Mouse (Mus musculus) gastrocnemius, postnatal 25 days (tissue): ENCODE data around the gene Cfap100. TPM values are rescaled to one million over a fixed set of nuclear protein-coding genes. Genes with fewer than 3 reads are reported as not detected.

Experiments
- DNase-seq: peaks from one replicate; pipeline ENCODE4 v3.0.0; 2022
- long read RNA-seq, 2 experiments: library from polyadenylated mRNA; stranded (forward); transcript quantifications; one replicate each; pipeline ENCODE4 v2.0.0; 2021
- total RNA-seq, 2 experiments: library from RNA; stranded (reverse); gene quantifications; 1 replicate in 1 of 2; 2 replicates in 1 of 2; pipeline ENCODE4 v1.2.3; 2021

Cfap100 gene
- total RNA-seq = 1 to 10 TPM; 1.0 to 1.1 TPM
- long read RNA-seq, experiment 1 = 0 reads
- long read RNA-seq, experiment 2 = 0 reads

DNA sequence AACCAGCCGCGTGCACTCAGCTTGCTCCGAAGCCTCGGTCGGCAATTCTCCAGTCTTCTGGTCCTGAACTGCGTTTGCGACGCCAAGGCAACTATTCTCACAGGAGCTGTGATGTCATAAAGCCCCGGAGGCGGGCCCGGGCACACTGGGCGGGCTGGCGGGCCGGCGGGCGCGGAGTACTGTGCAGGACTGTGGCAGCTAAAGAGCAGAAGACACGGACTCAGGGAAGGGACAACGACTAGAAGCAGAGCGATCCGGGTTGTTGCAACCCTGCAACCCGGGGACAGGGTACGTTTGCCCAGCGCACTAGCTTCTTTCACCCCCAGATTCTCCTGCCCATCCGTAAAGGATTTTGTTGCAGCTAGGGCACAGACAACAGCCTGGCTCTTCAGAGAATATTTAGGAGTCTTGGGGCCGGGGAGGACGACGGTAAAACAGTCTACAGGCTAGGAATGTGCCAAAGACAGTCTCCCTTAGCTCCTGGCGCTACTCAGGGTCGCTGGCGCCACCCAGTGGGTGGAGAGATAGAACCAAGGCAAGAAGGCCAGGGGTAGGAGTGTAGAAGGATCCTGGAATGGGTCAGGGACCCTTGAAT, at the start of gene Cfap100:
TSS of gene Cfap100 (minus strand) at position 418 of the 595 bp plus-strand sequence.
- DNase-seq = peak; percentile 76

DNA sequence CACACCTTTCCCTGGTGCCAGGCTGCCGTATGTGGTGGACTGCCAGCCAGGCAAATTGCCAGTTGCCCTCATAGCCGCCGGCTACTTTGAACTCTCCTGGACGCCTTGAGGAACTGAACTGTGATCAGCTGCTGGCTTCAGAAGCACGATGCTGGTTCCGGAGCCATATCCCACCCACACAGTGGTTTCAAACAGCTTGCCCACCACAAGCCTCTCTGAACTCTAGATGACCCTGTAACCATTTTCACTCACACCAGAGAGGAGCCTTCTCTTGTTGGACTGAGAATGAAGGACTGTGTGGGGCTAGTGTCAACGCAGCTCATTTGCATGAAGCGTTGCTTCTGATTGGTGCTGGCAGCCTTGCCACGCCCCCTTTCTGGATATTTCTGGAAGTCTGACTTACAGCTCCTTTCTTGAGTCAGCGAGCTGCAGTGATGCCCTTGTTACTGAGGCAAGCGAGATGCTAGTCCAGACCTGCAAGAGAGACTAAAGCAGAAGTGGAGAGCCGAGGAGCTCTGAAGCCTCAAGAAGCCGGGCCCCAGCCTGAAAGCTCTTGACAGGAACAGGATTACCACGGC, 48.4 kb upstream of the Cfap100 start:
- peak; percentile 80 for DNase-seq

DNA sequence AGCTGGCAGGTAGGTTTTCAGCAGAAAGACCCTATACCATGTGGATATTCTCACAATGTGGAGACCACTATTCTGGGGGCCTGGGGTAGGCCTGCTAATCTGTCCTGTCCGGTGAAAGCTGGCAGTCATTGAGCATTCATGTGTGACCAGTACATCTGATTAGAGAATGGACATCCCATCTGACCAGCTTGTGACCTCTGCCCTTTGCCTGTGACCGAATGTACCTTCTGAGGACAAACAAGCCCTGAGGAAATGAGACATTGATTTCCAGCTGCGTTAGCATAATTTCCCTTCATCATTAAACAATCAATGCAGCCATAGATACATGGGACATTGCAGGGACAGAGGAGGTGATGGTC, 47.2 kb upstream of the Cfap100 start:
- no peak for DNase-seq

DNA sequence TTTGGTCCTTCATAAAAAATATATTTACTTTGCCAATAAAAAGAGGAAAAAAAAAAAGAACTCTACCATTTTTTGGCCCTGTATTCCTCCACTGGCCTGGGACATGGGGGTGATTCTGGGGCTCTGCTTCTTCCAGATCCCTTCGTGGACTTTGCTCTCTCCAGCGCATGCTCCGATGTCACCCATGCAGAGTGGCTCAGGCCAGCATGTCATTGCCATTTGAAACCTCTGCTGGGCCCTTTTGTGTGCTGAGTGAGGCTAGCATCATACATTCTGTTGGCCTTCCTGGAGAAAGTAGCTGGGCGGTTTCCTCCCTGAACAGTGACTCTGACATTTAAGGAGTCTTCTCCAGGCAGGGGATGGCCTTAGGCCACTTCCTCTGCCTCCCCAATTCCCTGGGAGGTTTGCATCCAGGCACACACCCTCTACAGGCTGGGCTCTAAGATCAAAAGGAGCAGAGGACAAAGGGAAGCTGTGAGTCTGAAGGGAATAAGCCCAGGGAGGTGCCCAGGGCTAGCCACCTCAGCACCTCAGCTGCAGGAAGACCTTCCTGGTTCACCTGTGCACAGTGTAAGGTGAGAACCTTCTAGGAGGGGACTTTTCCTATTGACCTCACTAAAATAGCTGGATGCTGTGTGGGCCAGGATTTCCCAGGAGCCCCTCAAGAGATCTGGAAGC, 46.7 kb upstream of the Cfap100 start:
- no peak for DNase-seq

DNA sequence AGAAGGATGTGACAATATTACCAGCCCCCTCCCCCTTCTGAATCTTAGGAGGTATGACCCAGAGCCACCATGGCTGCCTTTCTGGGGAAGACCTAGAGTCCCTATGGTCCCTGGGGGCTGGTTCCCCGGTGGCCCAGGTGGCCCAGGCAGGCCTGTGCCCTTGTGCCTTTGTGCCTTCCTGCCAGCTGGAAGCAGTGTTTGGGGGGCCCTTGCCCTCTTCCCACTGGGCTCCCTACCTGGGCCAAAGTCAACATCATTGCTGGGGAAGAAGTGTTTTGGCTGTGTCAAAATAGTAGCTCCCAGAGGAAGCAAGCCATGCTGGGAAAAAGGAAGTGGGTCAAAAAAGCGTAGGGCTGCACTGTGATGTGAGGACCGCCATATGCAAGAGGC, 45.8 kb upstream of the Cfap100 start:
- DNase-seq = no peak

DNA sequence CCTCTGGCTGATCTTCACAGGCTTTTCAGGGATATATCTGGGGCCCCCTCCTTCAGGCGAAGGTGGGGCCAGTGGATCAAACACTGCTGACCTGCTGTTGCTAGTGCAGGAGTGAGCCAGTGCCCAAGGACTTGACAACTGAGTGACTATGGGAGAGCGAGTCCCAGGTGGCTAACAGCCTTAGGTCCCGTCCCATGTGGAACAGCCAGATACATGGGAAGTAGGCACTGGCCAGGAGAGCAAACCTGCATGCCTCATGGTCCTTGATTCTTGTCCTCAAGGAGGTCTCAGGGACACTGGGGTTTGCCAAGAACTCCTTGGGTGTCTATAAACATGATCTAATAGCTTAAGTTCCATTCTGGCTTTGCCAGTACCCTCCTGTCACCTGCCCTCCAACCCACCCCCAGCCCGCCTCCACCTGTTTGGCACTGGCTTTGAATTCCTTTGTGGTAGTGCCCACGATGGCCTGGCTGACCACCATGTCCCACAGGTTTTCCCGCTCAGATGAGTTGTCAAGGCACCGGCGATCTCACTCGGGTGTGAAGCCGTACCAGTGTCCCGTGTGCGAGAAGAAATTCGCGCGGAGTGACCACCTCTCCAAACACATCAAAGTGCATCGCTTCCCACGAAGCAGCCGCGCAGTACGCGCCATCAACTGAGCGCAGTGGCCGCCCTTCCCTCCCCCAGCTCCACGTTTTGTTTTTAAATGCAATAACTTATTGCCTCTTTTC, 45.2 kb upstream of the Cfap100 start:
- DNase-seq = no peak

DNA sequence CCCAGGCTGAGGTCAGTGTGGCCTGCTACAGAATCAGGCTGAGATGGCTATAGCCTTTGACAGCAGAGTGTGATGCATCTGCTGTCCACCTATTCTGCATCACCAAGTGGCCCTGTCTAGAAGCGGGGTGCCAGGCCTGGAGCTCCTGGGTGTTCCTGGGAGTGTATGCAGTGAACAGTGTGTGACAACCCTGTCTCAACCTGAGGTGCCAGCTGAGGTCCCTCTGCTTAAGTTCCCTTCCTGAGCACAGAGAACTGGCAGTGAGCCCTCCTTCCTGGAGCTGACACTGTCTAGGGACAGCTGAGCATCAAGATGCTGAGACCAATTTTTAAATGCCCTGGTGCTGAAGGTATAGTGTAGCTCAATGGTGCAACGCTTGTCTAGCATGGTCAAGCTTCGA, 44.1 kb upstream of the Cfap100 start:
- peak; percentile 70 for DNase-seq

DNA sequence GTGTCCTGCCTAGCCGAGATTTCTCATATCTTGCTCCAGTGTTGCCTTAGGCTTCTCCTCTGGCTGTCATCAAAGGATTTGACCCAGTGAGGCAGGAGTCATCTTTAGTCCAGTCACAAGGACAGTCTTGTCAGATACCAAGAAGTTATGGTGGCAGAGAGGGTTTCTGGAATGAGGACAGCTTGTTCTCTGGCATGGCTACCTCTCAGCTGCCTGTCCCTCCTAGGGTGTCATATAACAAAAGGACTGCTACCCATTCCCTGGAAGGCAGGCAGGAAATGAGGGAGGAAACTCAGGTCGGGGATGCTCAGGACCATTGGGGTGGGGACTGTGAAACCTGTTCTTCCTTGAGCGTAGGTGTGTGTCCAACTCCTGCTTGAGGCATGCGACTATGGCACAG, 43.5 kb upstream of the Cfap100 start:
- peak; percentile 73 for DNase-seq

DNA sequence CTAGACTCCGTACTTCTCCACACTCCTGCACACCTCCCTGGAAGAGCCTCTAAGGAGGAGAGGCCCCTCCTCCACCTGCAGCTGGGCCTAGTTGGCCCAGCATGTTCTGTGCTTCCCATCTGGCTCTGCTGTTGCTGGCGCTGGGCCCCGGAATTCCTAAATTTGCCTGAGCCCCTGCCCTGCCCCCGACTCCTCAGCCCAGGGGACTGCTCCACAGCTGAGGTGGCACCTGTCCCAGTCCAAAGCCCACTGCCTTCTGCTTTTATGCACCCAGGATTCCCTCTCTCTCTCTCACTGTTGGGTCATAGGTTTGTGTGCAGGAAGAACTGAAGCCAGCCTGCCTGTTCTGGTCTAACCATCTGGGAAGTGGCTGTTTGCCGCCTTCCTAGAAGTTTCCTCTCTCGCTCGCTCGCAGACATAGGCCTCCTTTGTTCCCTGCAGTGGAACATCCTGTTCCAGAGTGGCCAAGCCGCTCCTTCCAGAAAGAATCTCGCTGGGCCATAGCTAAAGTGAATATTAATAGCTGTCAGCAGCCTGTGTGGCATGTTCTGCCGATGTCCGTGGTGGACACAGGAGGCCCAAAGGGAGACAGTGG, 42.4 kb upstream of the Cfap100 start:
- peak; percentile 86 for DNase-seq

DNA sequence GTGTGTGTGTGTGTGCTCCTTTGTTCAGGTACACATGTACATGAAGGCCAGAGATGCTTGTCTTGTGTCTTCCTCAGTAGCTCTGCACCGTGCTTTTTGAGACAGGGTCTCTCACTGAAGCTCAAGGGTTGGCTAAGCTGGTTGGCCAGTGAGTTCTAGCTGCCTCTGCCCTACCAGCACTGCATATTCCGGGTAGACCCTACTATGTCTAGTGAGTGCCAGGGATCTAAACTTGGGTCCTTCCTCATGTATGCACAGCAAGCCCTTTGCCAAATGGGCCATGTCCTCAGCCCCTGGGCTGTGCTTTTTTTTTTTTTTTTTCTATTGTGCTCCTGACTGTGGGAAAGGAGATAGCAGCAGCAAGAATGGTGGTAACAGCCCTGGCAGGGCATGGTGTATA, 41.7 kb upstream of the Cfap100 start:
- DNase-seq = no peak

DNA sequence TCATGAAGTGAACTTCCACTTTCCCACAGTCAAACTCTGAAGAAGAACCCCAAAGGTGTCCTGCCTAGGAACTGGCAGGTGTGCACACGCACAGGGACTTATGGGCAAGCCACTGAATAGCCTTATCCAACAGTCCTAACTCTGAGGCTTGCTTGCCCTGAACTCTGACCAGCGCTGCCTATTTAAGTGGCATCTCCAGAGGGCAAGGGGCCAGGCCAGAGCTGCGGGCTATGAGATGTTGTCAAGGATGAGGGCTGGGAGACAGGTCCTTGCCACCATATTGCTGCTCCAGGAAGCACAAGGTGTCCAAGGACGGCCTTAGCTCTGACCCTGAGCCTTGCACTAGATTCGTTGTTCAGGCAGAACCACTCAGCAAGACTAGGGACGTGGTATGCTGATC, 40.4 kb upstream of the Cfap100 start:
- no peak for DNase-seq

DNA sequence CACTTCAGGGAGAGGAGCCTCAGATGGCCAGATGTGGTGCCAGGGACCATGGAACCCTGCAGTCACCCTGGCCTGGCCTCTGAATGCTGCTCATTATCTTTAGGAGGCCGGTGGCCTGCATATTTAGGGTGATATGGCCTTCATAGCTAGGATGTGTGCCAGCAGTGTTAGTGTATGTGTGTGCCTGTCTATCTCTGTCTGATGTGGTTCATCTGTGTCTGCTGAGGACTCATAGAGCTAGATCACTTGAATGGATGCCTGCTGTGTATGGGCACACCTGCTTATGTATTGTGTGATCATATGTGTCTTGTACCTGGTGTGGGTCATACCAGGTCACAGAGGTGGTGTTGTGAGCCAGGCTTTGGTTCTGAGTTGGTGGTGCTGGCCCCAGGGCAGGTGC, 39.6 kb upstream of the Cfap100 start:
- DNase-seq = no peak

DNA sequence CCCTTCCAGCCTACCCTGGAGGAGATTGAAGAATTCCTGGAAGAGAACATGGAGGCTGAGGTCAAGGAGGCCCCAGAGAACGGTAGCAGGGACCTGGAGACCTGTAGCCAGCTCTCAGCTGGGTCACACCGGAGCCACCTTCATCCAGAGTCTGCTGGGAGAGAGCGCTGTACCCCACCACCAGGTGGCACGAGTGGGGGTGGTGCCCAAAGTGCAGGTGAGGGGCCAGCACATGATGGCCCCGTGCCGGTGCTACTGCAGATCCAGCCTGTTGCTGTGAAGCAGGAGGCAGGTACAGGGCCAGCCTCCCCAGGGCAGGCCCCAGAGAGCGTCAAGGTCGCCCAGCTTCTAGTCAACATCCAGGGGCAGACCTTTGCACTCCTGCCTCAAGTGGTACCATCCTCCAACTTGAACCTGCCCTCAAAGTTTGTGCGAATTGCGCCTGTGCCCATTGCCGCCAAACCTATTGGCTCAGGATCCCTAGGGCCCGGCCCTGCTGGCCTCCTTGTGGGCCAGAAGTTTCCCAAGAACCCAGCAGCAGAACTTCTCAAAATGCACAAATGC, 38.3 kb upstream of the Cfap100 start:
- no peak for DNase-seq

DNA sequence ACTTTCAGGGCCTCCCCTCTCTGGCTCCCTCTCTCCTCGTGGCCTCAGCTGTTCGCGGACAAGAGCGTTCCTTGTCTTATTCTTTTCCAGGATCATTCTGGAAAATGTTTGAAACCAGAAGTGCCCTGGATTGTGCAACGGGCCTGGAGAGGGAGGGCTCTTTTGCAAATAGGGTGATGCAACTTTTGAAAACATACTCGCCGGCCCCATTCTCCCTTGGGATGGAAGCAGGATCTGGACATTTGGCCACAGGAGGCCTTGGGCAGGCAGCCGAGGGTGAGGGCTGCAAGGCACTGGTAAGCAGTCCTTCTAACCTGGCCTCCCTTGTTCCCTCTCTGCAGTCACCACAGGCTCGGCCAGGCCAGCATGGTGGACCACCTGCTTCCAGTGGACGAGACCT, 37.5 kb upstream of the Cfap100 start:
- DNase-seq = peak; percentile 77

DNA sequence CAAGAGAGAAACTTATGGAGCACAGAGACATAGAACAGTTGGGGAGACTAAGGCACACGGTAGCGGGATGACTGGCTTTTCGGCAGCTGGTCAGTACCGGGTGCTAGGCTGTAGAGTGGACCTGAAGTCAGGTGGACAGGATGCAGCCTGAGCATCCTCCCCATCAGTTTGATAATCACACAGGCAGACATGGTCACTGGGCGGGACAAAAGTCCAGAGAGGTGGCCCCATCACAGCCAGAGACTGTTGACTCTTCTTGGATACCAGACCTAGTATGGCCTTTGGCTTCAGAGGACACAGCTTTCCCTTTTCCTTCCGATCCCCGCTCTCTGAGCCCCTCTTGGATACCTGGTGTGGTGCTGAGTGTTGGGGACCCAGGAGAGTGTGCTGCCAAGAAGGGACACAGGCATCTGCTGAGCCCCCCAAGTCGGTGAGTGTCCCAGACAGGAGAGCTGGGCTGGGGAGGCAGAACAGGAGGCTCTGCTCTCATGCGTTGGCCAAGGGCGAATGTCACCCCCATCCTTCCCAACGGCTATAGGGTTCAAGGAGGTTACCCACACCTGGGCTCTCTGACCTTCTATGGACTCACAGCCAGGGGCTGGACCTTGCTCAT, 36.5 kb upstream of the Cfap100 start:
- no peak for DNase-seq

DNA sequence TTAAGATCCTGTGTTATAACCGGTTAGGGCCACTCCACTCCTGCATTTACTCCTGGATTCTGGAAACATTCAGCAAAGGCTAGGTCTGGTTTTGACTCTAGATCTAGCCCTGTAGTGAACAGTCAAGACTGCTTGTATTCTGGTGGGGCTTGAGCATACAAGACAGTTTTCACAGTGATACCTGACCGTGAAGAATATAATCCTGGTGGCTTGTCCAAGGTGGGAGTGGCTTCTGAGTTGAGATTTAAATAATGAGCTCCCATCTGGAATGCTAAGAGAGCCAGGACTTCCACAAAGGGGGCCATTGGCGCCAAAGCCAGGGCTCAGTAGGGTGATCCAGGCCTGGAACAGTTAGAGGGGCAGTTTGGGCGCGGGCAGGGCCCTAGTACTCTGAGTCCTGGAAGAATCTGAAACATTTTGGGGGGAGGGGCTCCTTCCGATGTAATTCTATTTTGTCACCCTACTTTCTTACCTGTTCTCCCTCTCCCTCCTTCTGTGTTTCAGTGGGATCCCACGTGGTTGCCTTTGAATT, 35.4 kb upstream of the Cfap100 start:
- DNase-seq = no peak

DNA sequence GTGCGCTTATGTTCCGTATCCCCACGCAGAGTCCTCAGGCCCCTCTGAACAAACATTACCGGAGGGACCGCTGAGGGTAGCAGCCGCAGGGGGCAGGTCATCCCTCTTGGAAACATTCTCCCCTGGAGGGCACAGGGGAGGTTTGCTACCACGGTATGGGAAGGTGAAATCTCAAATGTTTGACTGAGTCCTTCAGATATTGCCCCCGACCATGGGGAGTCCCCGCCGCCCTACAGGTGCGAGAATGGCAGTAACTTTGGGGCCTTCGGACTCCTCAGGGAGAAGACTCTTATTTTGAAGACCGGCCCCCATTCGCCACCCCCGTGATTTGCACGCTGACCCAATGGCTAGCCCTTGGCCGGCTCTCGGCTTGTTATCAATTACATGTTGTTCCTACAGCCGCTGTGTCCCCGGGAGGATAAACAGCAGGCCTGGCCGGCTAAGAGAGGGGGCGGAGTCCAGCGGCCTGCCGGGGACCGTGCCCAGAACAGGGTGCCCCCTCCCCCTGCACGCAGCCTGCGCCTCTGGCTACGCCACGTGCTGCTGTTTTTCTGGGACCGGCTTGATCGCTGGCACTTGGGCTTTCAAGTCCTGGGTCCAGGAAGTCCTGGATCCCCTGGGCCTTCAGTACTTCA, 34.7 kb upstream of the Cfap100 start:
- DNase-seq = peak; percentile 99

DNA sequence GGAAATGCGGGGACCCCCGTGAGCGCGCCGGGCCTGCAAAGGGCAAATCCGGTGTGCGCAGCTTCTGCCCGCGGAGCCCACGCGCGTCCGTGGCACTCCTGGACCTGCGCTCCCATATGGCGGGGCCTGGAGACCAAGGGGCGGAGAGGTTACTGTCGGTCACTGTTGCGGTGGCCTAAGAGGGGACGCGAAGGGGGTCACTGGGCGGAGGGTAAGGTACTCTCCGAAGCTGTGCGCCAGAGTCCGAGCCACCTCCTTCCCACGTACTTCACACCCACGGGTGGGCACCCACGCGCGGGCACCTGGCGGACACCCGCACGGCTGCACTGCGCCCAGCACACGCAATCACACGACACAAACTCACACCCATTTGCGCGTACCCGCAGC, 34.2 kb upstream of the Cfap100 start:
- no peak for DNase-seq

DNA sequence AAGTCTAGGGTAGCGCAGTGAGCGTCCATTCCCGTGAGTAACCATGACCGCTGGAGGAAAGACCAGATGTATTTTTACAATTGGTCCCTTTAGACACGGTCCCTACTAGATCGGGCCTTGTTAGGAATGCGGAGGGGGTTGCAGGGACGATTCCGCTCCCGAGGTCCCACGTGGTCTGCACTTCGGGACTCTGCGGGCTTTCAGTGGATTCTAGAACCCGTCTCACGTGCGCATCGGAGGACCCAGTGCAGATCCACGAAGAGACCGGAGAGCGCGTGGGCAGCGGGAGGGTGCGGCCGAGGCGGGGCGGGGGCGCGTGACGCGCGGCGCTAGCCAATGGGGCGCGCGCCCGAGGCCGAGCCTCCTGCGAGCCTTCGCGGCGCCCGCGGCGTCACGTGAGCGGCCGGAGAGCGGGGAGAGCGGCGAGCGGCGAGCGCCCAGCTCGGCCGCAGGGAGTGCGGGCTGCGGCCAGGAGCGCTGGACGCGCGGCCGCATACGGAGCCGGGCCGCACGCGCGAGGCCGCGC, 33.6 kb upstream of the Cfap100 start, which contains the start of gene Klf15:
TSS of gene Klf15 (plus strand) at position 396 of the 526 bp plus-strand sequence.
- peak; percentile 89 for DNase-seq

DNA sequence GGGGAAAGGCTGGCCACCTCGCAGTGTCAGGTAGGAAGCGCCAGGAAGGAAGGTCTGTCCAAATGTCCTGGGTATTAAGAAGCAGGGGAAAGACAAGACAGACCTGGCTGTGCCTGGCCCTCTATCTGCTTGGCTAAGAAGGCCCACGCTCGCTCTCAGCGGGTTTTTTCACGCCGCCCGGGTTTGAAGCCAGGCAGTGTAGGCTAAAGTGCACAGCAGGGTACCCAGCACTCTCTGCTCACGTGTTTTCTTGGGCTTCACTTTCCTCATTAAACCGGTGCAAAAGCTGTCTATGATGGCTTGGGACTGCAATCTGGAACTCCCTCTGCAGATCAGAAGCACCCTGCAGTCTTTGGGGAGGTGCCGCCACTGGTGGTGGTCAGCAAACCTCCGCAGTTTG, 33.2 kb upstream of the Cfap100 start:
- peak; percentile 9 for DNase-seq

DNA sequence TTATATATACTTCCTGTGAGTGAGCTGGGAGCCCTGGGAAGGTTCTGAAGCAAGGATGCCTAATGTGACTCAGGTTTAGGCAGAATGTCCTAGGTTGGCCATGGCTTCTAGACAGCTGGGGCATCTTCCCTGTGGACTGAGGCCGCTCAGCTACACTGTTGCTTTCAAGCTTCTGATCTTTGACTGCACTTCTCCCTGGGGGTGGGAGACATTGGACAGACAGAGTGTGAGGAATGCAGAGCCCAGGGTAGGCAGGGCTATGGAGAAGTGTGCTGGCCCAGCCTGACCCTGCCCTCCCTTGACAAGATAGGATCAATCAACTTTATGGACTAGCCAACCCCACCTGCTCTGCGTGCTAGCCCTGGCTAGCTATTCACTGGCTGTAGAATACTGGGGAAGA, 32.6 kb upstream of the Cfap100 start:
- DNase-seq = peak; percentile 5
